Mouse (Mus musculus) left cerebral cortex, adult 11 months (tissue): ENCODE data around the gene Itga2b.
A peak's percentile ranks its signal among the peaks of the same experiment; 100 is the strongest.

Experiments
- DNase-seq: peaks from one replicate; pipeline ENCODE4 v3.0.0; 2022; ENCODE audit warnings: low spot score

The Itga2b gene

GRCm38 (mm10) chr11:102469648-102470357 is at the start of gene Itga2b:
Itga2b (minus strand) TSS chr11:102470122.
- DNase-seq = no peak

- no peak for DNase-seq
Measured at GRCm38 (mm10) chr11:102514793-102515424, 45.0 kb upstream of the Itga2b start.

GRCm38 (mm10) chr11:102510226-102510625 is 40.3 kb upstream of the Itga2b start:
- DNase-seq = no peak

GRCm38 (mm10) chr11:102496732-102497131 is 26.8 kb upstream of the Itga2b start:
- DNase-seq = no peak

- no peak for DNase-seq
Measured at GRCm38 (mm10) chr11:102496206-102496605, 26.3 kb upstream of the Itga2b start.

GRCm38 (mm10) chr11:102495742-102496141 is 25.8 kb upstream of the Itga2b start:
- no peak for DNase-seq

GRCm38 (mm10) chr11:102495114-102495513 is 25.2 kb upstream of the Itga2b start:
- DNase-seq = no peak

GRCm38 (mm10) chr11:102494063-102494650 is 24.2 kb upstream of the Itga2b start:
- no peak for DNase-seq

GRCm38 (mm10) chr11:102493241-102493640 is 23.3 kb upstream of the Itga2b start:
- no peak for DNase-seq

- no peak for DNase-seq
Measured at GRCm38 (mm10) chr11:102487901-102488300, 18.0 kb upstream of the Itga2b start.

GRCm38 (mm10) chr11:102486733-102487386 is 16.9 kb upstream of the Itga2b start:
- no peak for DNase-seq

GRCm38 (mm10) chr11:102481779-102482178 is 11.9 kb upstream of the Itga2b start:
- no peak for DNase-seq

GRCm38 (mm10) chr11:102480897-102481296 is 11.0 kb upstream of the Itga2b start:
- no peak for DNase-seq

GRCm38 (mm10) chr11:102480111-102480510 is 10.2 kb upstream of the Itga2b start:
- DNase-seq = no peak

- DNase-seq = no peak
Measured at GRCm38 (mm10) chr11:102479581-102479980, 9.7 kb upstream of the Itga2b start.

- no peak for DNase-seq
Measured at GRCm38 (mm10) chr11:102478671-102479070, 8.7 kb upstream of the Itga2b start.

GRCm38 (mm10) chr11:102475027-102475426 is 5.1 kb upstream of the Itga2b start:
- DNase-seq = no peak

GRCm38 (mm10) chr11:102467041-102467631 is 2.8 kb downstream of the Itga2b start:
- peak; percentile 88 for DNase-seq

GRCm38 (mm10) chr11:102465713-102466436 is 4.0 kb downstream of the Itga2b start:
- peak; percentile 65 for DNase-seq

GRCm38 (mm10) chr11:102464901-102465300 is 5.0 kb downstream of the Itga2b start:
- no peak for DNase-seq

GRCm38 (mm10) chr11:102461764-102462163 is 8.2 kb downstream of the Itga2b start:
- DNase-seq = no peak

GRCm38 (mm10) chr11:102460541-102460940 is 9.4 kb downstream of the Itga2b start:
- DNase-seq = no peak
